Mouse (Mus musculus) ES-E14 (cell line): Measurements from ENCODE around the gene Lin7a.

Experiments
- CHD2 ChIP-seq: IDR thresholded peaks from 2 replicates; pipeline ENCODE4 v1.6.1; 2014; ENCODE audit warnings: mild to moderate bottlenecking, low read depth, low read length, inconsistent platforms
- HCFC1 ChIP-seq: IDR thresholded peaks from 2 replicates; pipeline ENCODE4 v1.6.1; 2012; ENCODE audit warnings: low read length, inconsistent platforms, borderline replicate concordance; ENCODE audit not compliant: insufficient read depth
- MAFK ChIP-seq: IDR thresholded peaks from 2 replicates; pipeline ENCODE4 v1.6.1; 2014; ENCODE audit warnings: mild to moderate bottlenecking, low read depth, low read length, inconsistent platforms; ENCODE audit not compliant: insufficient read depth
- ZC3H11A ChIP-seq: IDR thresholded peaks from 2 replicates; pipeline ENCODE4 v1.6.1; 2012; ENCODE audit warnings: low read depth, mild to moderate bottlenecking, inconsistent platforms, low read length, borderline replicate concordance
- ZNF384 ChIP-seq: IDR thresholded peaks from 2 replicates; pipeline ENCODE4 v1.6.1; 2012; ENCODE audit warnings: low read depth, low read length, inconsistent platforms

DNA sequence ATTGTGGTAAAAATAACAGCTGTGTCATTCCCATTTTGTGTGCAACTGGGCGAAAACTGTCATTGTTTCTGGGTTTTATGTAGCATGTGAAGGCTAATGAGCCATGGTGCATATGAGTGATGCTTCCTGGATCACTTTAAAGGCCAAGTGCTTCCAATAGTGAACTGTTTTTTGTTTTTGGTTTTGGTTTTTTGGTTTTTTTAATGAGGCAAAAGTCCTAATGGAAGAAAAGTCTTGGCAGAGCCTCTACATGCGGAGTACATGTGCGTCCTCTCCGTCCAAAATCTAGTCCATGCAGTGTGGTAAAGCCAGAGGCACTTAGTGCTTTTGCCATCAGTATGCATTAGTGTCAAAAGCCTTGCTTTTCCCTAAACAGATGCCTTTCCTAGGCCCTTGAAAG lies 69.7 kb downstream of the Lin7a start:
- TF ChIP-seq HCFC1, result no peak
- TF ChIP-seq MAFK, result no peak
- TF ChIP-seq ZNF384, result no peak
- TF ChIP-seq ZC3H11A, result no peak
- TF ChIP-seq CHD2, result no peak
